Mouse (Mus musculus): Measurements from ENCODE around the gene Timm8a2.
A peak's percentile ranks its signal among the peaks of the same experiment; 100 is the strongest.

The Timm8a2 gene

GRCm38 (mm10) chr14:122034451-122034850 lies at the start of gene Timm8a2:
Gene Timm8a2, plus strand, starts transcription at chr14:122034674.
- DNase-seq (ENCODE audit: low read depth, low spot score) = no peak
- Histone ChIP-seq H3K36me3 (ENCODE audit: control insufficient read depth, insufficient read depth, low read length, poor library complexity, severe bottlenecking) (no peaks in the 10 kb centered on the region), H3K27me3 (ENCODE audit: control insufficient read depth, insufficient read depth, low read length, poor library complexity, severe bottlenecking) (no peaks in the 10 kb centered on the region)

DNA sequence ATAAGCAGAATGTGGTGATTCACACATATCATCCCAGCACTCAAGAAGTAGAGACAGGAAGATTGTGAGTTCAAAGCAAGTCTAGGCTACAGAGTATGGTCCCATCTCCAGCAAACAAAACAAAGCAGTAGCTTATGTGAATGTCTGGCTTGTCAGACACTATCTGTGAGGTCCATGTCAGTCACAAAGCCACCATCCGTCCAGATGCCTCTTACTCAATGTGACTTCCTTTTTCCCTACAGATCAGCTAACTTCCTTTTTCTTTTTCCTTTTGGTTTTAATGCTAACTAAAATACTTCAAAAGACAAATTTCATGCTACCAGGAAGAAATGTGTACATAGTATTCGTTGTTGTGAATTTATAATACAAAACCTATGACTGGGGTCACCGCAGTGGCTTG lies 49.0 kb upstream of the Timm8a2 start:
- H3K36me3 ChIP-seq (ENCODE audit: control insufficient read depth, insufficient read depth, low read length, poor library complexity, severe bottlenecking) = no peaks in the 10 kb centered on the region; the same call in 1 of the 2 replicates
- DNase-seq (ENCODE audit: low read depth, low spot score) = peak; percentile 52
- H3K27me3 ChIP-seq (ENCODE audit: control insufficient read depth, insufficient read depth, low read length, poor library complexity, severe bottlenecking) = no peaks in the 10 kb centered on the region; the same call in 1 of the 2 replicates

GRCm38 (mm10) chr14:121986028-121986427 lies 48.4 kb upstream of the Timm8a2 start:
- no peak for DNase-seq (ENCODE audit: low read depth, low spot score)
- H3K36me3 ChIP-seq (ENCODE audit: control insufficient read depth, insufficient read depth, low read length, poor library complexity, severe bottlenecking) = no peaks in the 10 kb centered on the region; the same call in 1 of the 2 replicates

DNA sequence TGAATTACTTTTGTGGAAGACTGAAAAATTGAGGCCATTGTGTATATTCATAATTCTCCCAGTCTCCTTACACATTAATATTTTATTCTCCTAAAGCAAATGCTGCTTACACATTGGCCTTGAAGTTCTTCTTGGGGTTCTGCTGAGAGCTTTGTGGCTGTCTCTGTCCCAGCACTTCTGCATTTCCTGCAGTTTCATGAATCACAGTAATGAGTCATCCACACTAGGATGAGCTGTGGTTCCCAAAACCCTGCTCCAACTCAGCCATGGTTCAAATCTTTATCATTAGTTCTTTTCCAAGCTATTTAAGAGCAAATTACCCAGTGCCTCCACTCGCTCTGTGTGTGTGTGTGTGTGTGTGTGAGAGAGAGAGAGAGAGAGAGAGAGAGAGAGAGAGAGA lies 47.2 kb upstream of the Timm8a2 start:
- DNase-seq (ENCODE audit: low read depth, low spot score) = no peak
- H3K27me3 ChIP-seq (ENCODE audit: control insufficient read depth, insufficient read depth, low read length, poor library complexity, severe bottlenecking) = no peaks in the 10 kb centered on the region

More at GRCm38 (mm10) chr14:121986028-121986427, 48.4 kb upstream of the Timm8a2 start:
- no peaks in the 10 kb centered on the region for H3K27me3 ChIP-seq (ENCODE audit: control insufficient read depth, insufficient read depth, low read length, poor library complexity, severe bottlenecking)

GRCm38 (mm10) chr14:121987691-121988090 lies 46.8 kb upstream of the Timm8a2 start:
- Histone ChIP-seq H3K27me3 (ENCODE audit: control insufficient read depth, insufficient read depth, low read length, poor library complexity, severe bottlenecking) (no peaks in the 10 kb centered on the region), H3K36me3 (ENCODE audit: control insufficient read depth, insufficient read depth, low read length, poor library complexity, severe bottlenecking) (no peaks in the 10 kb centered on the region; the same call in 1 of the 2 replicates)
- DNase-seq (ENCODE audit: low read depth, low spot score) = no peak

More for the DNA sequence above, 47.2 kb upstream of the Timm8a2 start:
- H3K36me3 ChIP-seq (ENCODE audit: control insufficient read depth, insufficient read depth, low read length, poor library complexity, severe bottlenecking) = no peaks in the 10 kb centered on the region; the same call in 1 of the 2 replicates

GRCm38 (mm10) chr14:121989331-121989730 lies 45.1 kb upstream of the Timm8a2 start:
- no peak for DNase-seq (ENCODE audit: low read depth, low spot score)
- Histone ChIP-seq H3K36me3 (ENCODE audit: control insufficient read depth, insufficient read depth, low read length, poor library complexity, severe bottlenecking) (no peaks in the 10 kb centered on the region; the same call in 1 of the 2 replicates), H3K27me3 (ENCODE audit: control insufficient read depth, insufficient read depth, low read length, poor library complexity, severe bottlenecking) (no peaks in the 10 kb centered on the region)

DNA sequence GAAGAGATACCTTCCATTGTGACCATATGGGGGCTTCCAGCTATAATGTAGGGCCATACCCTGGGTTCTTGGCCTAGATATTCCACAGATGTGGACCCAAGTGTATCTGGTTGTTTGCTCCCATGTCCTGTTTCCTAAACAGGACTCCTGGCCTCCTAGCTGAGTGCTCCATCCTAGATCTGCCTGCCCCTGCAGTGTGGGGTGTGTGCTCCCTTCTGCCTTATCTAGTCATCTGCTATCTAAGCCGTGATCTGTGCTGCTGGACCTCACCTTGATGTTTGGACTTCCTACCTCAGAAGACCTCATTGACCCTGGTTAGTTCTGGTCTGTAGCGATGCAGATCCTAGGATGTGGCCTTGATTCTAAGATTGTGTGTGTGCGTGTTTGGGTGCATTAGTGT lies 44.6 kb upstream of the Timm8a2 start:
- H3K27me3 ChIP-seq (ENCODE audit: control insufficient read depth, insufficient read depth, low read length, poor library complexity, severe bottlenecking) = no peaks in the 10 kb centered on the region

GRCm38 (mm10) chr14:121990897-121991296 lies 43.6 kb upstream of the Timm8a2 start:
- no peak for DNase-seq (ENCODE audit: low read depth, low spot score)
- Histone ChIP-seq H3K36me3 (ENCODE audit: control insufficient read depth, insufficient read depth, low read length, poor library complexity, severe bottlenecking) (no peaks in the 10 kb centered on the region; the same call in 1 of the 2 replicates), H3K27me3 (ENCODE audit: control insufficient read depth, insufficient read depth, low read length, poor library complexity, severe bottlenecking) (no peaks in the 10 kb centered on the region)

More for the DNA sequence above, 44.6 kb upstream of the Timm8a2 start:
- no peak for DNase-seq (ENCODE audit: low read depth, low spot score)
- no peaks in the 10 kb centered on the region; the same call in 1 of the 2 replicates for H3K36me3 ChIP-seq (ENCODE audit: control insufficient read depth, insufficient read depth, low read length, poor library complexity, severe bottlenecking)

DNA sequence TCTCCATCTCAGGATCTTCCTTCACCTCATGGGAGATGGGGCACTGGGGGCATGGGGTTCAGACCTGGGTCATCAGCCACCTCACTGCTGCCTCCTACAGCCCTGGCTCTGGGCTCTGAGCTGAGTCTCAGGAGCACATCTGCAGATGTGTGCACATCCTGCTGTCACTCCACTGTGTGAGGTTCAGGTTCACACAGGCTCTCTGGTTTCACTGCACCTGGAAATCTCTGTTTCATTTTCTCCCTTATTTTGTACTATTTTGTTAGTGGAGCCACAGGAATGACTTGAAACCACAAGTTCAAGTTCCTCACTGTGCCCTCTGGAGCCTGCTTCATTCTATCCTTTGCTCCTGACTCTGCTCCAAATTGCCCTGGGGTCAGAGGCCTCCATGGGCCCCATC lies 42.6 kb upstream of the Timm8a2 start:
- Histone ChIP-seq H3K27me3 (ENCODE audit: control insufficient read depth, insufficient read depth, low read length, poor library complexity, severe bottlenecking) (no peaks in the 10 kb centered on the region), H3K36me3 (ENCODE audit: control insufficient read depth, insufficient read depth, low read length, poor library complexity, severe bottlenecking) (no peaks in the 10 kb centered on the region)
- DNase-seq (ENCODE audit: low read depth, low spot score) = no peak

- no peaks in the 10 kb centered on the region for H3K36me3 ChIP-seq (ENCODE audit: control insufficient read depth, insufficient read depth, low read length, poor library complexity, severe bottlenecking)
- no peaks in the 10 kb centered on the region for H3K27me3 ChIP-seq (ENCODE audit: control insufficient read depth, insufficient read depth, low read length, poor library complexity, severe bottlenecking)
- peak; percentile 43 for DNase-seq (ENCODE audit: low read depth, low spot score)
These were observed 41.8 kb upstream of the Timm8a2 start for GRCm38 (mm10) chr14:121992395-121993280.

DNA sequence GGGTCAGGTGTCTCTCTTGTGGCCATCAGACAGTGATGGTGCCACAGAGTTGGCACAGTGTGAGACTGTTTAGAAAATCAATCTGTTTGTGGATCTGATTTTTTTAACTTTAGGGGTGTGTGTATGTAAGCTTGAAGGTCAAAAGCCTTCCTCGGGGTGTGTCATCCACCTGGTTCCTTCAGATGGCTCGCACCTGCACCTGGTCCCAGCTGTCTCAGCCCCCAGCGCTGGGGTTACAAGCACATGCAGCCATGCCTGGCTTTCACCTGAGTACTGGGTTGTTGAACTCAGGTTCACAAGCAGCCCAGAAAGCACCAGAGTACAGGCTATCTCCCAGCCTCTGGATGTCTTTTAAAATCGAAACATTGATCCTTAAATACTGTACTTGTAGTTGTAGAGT lies 40.9 kb upstream of the Timm8a2 start:
- no peak for DNase-seq (ENCODE audit: low read depth, low spot score)
- Histone ChIP-seq H3K36me3 (ENCODE audit: control insufficient read depth, insufficient read depth, low read length, poor library complexity, severe bottlenecking) (no peaks in the 10 kb centered on the region), H3K27me3 (ENCODE audit: control insufficient read depth, insufficient read depth, low read length, poor library complexity, severe bottlenecking) (no peaks in the 10 kb centered on the region)

DNA sequence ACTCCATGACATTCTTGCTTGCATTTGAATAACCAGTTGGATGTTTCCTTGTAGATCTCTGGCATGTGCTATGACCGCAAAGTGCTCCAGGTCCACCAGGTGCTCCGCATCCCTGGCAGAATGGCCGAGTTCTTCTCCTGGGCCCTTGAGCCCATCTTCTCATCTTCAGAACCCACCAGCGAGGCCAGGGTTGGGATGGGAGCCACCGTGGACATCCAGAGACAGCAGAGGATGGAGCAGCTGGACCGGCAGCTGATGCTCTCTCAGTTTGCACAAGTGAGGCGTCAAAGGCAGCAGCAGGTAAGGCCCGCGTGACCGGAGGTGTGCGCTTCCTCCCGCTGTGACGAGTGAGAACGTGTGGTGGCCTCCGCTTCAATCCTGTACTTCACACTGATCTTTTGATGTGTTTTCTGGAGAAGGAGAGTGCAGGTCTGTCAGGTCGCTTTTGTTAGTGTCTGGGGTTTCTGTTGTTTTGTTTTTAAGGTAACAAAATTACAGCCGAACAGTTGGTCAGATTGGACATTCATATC lies 40.2 kb upstream of the Timm8a2 start:
- Histone ChIP-seq H3K36me3 (ENCODE audit: control insufficient read depth, insufficient read depth, low read length, poor library complexity, severe bottlenecking) (no peaks in the 10 kb centered on the region), H3K27me3 (ENCODE audit: control insufficient read depth, insufficient read depth, low read length, poor library complexity, severe bottlenecking) (no peaks in the 10 kb centered on the region)
- no peak for DNase-seq (ENCODE audit: low read depth, low spot score)

GRCm38 (mm10) chr14:121994846-121995556 lies 39.5 kb upstream of the Timm8a2 start:
- H3K36me3 ChIP-seq (ENCODE audit: control insufficient read depth, insufficient read depth, low read length, poor library complexity, severe bottlenecking) = no peaks in the 10 kb centered on the region; the same call in 1 of the 2 replicates
- no peaks in the 10 kb centered on the region for H3K27me3 ChIP-seq (ENCODE audit: control insufficient read depth, insufficient read depth, low read length, poor library complexity, severe bottlenecking)
- no peak for DNase-seq (ENCODE audit: low read depth, low spot score)

GRCm38 (mm10) chr14:121995557-121995870 lies 39.0 kb upstream of the Timm8a2 start:
- DNase-seq (ENCODE audit: low read depth, low spot score) = peak; percentile 58

DNA sequence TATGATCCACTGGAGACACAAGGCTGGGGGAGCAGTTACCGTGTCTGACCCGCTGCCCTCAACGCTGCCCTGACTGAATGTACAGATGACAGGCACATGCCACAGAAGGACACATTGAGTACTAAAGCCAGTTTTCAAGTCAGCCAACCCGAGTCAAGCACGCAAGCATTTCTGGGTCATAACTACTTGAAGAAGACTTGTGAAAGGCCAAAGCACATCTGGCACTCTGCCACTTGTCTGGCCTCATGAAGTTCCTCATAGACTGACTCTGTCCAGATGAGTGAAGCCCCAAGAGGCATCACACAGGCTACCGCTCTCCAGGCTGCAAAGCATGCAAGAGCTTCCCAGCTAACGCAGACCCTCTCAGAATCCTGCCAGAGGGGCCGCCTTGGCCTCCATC lies 37.7 kb upstream of the Timm8a2 start:
- Histone ChIP-seq H3K27me3 (ENCODE audit: control insufficient read depth, insufficient read depth, low read length, poor library complexity, severe bottlenecking) (no peaks in the 10 kb centered on the region), H3K36me3 (ENCODE audit: control insufficient read depth, insufficient read depth, low read length, poor library complexity, severe bottlenecking) (no peaks in the 10 kb centered on the region; the same call in 1 of the 2 replicates)
- DNase-seq (ENCODE audit: low read depth, low spot score) = peak; percentile 65

More at GRCm38 (mm10) chr14:121995557-121995870, 39.0 kb upstream of the Timm8a2 start:
- Histone ChIP-seq H3K36me3 (ENCODE audit: control insufficient read depth, insufficient read depth, low read length, poor library complexity, severe bottlenecking) (no peaks in the 10 kb centered on the region; the same call in 1 of the 2 replicates), H3K27me3 (ENCODE audit: control insufficient read depth, insufficient read depth, low read length, poor library complexity, severe bottlenecking) (no peaks in the 10 kb centered on the region)

Measured in splenic B cell, adult 2 months (primary cell).